Mouse (Mus musculus) C2C12 (cell line): ENCODE measurements around the gene Smad6. TPM values are rescaled to one million over a fixed set of nuclear protein-coding genes. Genes with fewer than 3 reads are reported as not detected.

Experiments used
- H3K27me3 ChIP-seq: one replicate; pipeline ENCODE4 v1.6.1; 2011; ENCODE audit not compliant: control insufficient read depth, insufficient read depth, insufficient read length
- H3K36me3 ChIP-seq: one replicate; pipeline ENCODE4 v1.6.1; 2011; ENCODE audit not compliant: control insufficient read depth, insufficient read depth
- H3K4me3 ChIP-seq: one replicate; pipeline ENCODE4 v1.5.1; 2011; ENCODE audit warnings: mild to moderate bottlenecking, control low read depth; ENCODE audit not compliant: poor library complexity, insufficient read depth, severe bottlenecking
- H3K79me2 ChIP-seq: one replicate; pipeline ENCODE4 v1.6.1; 2011; ENCODE audit not compliant: control insufficient read depth, insufficient read depth
- H3K79me3 ChIP-seq: one replicate; pipeline ENCODE4 v1.6.1; 2011; ENCODE audit warnings: low read depth, control low read depth
- H3ac ChIP-seq: one replicate; pipeline ENCODE3; 2011; ENCODE audit warnings: low read depth; ENCODE audit not compliant: control insufficient read depth, insufficient read length
- CEBPB ChIP-seq: IDR thresholded peaks from one replicate; pipeline ENCODE4 v1.6.1; 2011; ENCODE audit warnings: low read depth, mild to moderate bottlenecking, control low read depth, moderate library complexity
- CTCF ChIP-seq: IDR thresholded peaks from one replicate; pipeline ENCODE4 v1.5.1; 2011; ENCODE audit not compliant: control insufficient read depth, insufficient read depth, insufficient read length
- FOSL1 ChIP-seq: IDR thresholded peaks from one replicate; pipeline ENCODE4 v1.8.0; 2011; ENCODE audit warnings: mild to moderate bottlenecking, low read length; ENCODE audit not compliant: poor library complexity, insufficient read depth, severe bottlenecking
- MAX ChIP-seq: IDR thresholded peaks from one replicate; pipeline ENCODE4 v1.6.1; 2011; ENCODE audit warnings: mild to moderate bottlenecking, control low read depth
- MYOD1 ChIP-seq: IDR thresholded peaks from one replicate; pipeline ENCODE4 v1.6.1; 2011; ENCODE audit warnings: low read depth; ENCODE audit not compliant: control insufficient read depth, insufficient read length
- MYOG ChIP-seq: IDR thresholded peaks from one replicate; pipeline ENCODE4 v1.6.1; 2011; ENCODE audit not compliant: control insufficient read depth, insufficient read length; ENCODE audit errors: extremely low read depth
- USF1 ChIP-seq: IDR thresholded peaks from one replicate; pipeline ENCODE4 v1.6.1; 2011; ENCODE audit warnings: low read depth, mild to moderate bottlenecking, control low read depth, moderate library complexity
- polyA plus RNA-seq: library from polyadenylated mRNA; unstranded; fragments of >200 nt; fragmentation: generic; extraction: Trizol; gene quantifications from one replicate; pipeline ENCODE4 v1.2.1, GENCODE M21; 2012; ENCODE audit warnings: missing spikeins

The Smad6 gene
- polyA plus RNA-seq, 1 experiment, result 15.4 TPM

GRCm38 (mm10) chr9:63998026-63998425, 23.8 kb downstream of the Smad6 start:
- H3K36me3 ChIP-seq, result peaks cover 7% of the 10 kb centered on the region
- no peak overlapping the region for H3ac ChIP-seq
- TF ChIP-seq USF1 (no peak), MYOG (no peak), MYOD1 (no peak), MAX (no peak), CTCF (no peak), FOSL1 (no peak), CEBPB (no peak)
- H3K79me2 ChIP-seq, result no peaks in the 10 kb centered on the region
- H3K79me3 ChIP-seq, result no peaks in the 10 kb centered on the region
- no peaks in the 10 kb centered on the region for H3K27me3 ChIP-seq
- H3K4me3 ChIP-seq, result no peak overlapping the region

- Histone ChIP-seq H3ac (no peak overlapping the region), H3K79me3 (no peaks in the 10 kb centered on the region), H3K36me3 (peaks cover 7% of the 10 kb centered on the region), H3K4me3 (no peak overlapping the region), H3K27me3 (no peaks in the 10 kb centered on the region), H3K79me2 (no peaks in the 10 kb centered on the region)
- peak; percentile 40 for TF ChIP-seq CTCF
- TF ChIP-seq MYOG, result no peak
Observed at GRCm38 (mm10) chr9:63997439-63997838, 24.4 kb downstream of the Smad6 start.

GRCm38 (mm10) chr9:63993256-63993655, 28.6 kb downstream of the Smad6 start:
- H3K27me3 ChIP-seq, result no peaks in the 10 kb centered on the region
- H3K36me3 ChIP-seq, result peaks cover 7% of the 10 kb centered on the region
- no peak overlapping the region for H3ac ChIP-seq
- H3K4me3 ChIP-seq, result no peak overlapping the region
- no peak for TF ChIP-seq MYOG
- TF ChIP-seq MYOD1, result no peak
- no peak for TF ChIP-seq FOSL1
- no peak for TF ChIP-seq USF1
- TF ChIP-seq MAX, result no peak
- no peak for TF ChIP-seq CTCF
- TF ChIP-seq CEBPB, result no peak
- H3K79me3 ChIP-seq, result no peaks in the 10 kb centered on the region
- peaks cover 6% of the 10 kb centered on the region for H3K79me2 ChIP-seq

- Histone ChIP-seq H3ac (no peak overlapping the region), H3K4me3 (no peak overlapping the region), H3K27me3 (no peaks in the 10 kb centered on the region), H3K79me3 (no peaks in the 10 kb centered on the region), H3K36me3 (peaks cover 7% of the 10 kb centered on the region), H3K79me2 (peaks cover 6% of the 10 kb centered on the region)
- TF ChIP-seq MYOD1 (no peak), MAX (no peak), FOSL1 (no peak), CTCF (no peak), USF1 (no peak)
Observed at GRCm38 (mm10) chr9:63992761-63993160, 29.1 kb downstream of the Smad6 start.

DNA sequence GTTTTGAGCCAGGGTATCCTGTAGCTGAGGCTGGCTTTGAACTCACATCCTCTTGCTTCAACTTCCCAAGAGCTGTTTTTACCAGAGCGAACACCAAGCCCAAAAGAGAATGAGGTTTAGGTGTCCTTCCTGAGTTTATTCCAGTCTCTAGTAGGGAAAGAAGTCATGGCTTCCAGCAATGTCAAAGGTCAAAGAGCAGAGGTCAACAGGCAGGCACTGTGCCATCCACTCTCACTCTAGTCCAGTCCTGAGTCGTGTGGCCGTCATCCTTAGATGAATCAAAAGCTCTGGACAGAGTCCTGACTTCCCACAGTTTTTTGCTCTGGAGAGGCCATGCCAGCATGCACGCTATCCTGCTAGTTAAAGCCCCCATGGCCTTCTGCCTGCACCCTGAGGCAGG, 30.7 kb downstream of the Smad6 start:
- Histone ChIP-seq H3K36me3 (peaks cover 4% of the 10 kb centered on the region), H3K79me3 (no peaks in the 10 kb centered on the region), H3K79me2 (peaks cover 6% of the 10 kb centered on the region), H3ac (no peak overlapping the region), H3K27me3 (no peaks in the 10 kb centered on the region), H3K4me3 (no peak overlapping the region)
- TF ChIP-seq MYOD1 (no peak), CEBPB (no peak), USF1 (no peak), CTCF (no peak)

DNA sequence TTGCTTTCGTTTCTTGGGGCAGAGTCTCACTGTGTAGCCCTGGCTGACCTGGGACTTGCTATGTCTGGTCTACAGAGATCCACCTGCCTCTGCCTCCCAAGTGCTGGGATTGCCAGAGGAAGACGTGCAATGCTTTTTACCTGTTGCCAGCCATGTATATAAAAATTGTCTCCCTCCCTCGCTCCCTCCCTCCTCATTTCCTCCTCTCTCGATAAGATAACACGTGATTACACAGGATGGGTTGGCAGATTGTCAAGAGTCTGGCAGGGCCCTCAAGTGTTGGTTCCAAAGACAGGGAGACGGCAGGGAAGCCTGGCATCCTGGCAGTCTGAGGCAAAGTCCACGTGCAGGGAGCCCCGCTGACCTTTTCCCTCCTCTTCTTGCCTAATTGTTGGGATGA, 32.2 kb downstream of the Smad6 start:
- H3ac ChIP-seq, result no peak overlapping the region
- no peaks in the 10 kb centered on the region for H3K36me3 ChIP-seq
- H3K79me2 ChIP-seq, result peaks cover 6% of the 10 kb centered on the region
- no peak overlapping the region for H3K4me3 ChIP-seq
- H3K79me3 ChIP-seq, result peaks cover 2% of the 10 kb centered on the region
- TF ChIP-seq CEBPB (no peak), MYOG (no peak), MAX (no peak), CTCF (no peak), USF1 (no peak), MYOD1 (no peak), FOSL1 (no peak)
- H3K27me3 ChIP-seq, result no peaks in the 10 kb centered on the region
